Mouse (Mus musculus) adrenal gland, postnatal 4 days (tissue): Measurements from ENCODE around the gene Cd276. TPM values are rescaled to one million over a fixed set of nuclear protein-coding genes. Genes with fewer than 3 reads are reported as not detected.

Source experiments
- DNase-seq, 2 experiments: peaks; one replicate each; pipeline ENCODE4 v3.0.0; 2021 to 2022; ENCODE audit warnings: low spot score in 2 of 2, mixed read lengths in 2 of 2
- total RNA-seq, 2 experiments: library from RNA; stranded (reverse); gene quantifications; 2 replicates each; pipeline ENCODE4 v1.2.3; 2021

The Cd276 gene
- total RNA-seq, 2 experiments from 2014 or later: 35.3 to 37.2 TPM

DNA sequence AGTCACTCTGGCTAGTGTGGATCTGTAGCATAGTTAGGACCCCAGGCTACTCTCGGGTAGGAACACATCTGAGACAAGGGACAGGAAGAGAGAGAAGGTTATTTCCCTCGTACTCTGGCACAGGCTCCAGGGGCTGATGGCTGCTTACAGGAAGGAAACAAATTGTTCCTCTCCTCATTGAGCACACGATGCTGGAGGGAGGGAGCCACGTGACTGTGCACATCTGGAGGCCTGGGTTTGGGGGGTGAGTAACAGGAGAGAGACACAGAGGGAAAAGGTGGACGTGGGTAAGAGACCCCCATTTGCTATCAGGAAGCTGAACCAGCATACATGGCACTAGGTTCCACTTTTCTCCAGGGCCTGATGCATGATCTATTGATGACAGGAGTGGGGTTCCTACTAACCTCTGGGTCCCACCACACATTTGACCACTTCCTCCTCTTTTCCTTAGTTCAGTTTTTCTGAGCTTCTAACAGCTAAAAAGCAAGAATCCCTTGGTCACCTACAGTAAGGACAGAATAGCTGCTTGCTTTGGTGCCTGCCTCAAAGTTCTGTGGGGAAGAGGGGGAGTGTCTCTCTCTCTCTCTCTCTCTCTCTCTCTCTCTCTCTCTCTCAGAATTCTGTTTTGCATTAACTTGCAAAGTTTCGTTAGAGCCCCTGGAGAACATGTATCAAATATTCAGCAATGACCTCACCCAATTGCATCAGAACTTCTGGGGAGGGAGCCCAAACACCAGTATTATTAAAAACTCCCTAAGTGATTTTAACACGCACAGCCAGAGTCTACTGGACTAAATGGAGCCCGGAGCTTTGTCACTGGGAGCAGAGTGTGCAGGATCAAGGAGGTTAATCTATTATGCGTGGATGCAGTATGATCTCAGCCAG lies 37.1 kb downstream of the Cd276 start:
- no peak for DNase-seq

DNA sequence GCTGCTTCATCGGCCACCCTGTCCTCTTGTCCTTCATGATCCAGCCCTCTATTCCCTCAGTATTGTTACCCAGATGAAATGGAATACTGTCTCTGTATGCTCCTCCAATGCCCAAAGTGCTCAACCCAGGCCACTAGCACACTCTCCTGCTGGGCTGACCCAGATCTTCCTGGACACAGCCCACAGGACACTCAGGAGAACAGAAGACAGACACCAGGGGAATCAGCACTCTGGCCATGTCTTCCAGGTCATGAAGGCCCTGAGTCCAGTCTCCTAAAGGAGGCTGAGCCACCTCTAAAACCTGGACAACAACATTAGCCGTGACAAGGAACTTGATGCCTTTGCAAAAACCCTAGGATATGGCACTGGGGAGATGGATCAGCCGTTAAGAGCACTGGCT lies 38.8 kb downstream of the Cd276 start:
- DNase-seq: no peak

DNA sequence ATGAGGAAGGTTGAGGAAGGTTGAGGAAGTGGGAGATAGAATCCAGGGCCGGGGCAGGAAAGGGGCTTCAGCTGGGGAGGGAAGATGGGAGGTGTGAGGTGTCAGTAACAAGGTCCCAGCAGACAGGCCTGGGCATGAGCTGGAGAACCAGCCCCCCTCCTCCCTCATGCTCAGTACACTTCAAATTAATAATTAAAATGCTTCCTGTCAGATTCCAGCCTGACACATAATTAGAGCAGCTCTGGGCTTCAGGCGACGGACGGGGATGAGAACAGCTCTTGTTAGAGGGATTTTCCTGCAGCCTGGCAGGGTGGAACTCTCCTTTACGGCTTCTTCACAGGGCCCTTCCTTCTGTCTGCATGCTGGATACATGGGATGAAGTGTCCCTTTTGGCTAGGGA lies 41.5 kb downstream of the Cd276 start:
- no peak for DNase-seq

DNA sequence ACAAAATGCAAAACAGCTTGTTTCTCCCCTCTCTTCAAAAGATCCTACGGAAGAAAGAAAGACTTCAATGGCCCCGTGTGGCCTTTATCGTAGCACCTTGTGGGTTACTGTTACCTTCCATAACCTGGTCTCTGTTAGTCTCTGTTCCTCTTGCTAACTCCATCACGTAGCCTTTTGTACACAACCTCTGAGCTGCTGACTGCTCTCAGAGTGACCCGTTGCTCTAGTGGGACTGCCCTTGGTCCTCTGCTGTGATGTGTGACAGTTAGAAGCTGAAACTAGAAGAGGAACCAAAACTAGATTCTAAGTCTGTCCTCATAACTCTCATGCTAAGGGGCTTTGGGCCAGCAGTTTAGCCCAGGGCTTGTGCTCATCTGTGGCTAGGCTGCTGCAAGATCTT lies 44.8 kb downstream of the Cd276 start:
- DNase-seq: no peak

DNA sequence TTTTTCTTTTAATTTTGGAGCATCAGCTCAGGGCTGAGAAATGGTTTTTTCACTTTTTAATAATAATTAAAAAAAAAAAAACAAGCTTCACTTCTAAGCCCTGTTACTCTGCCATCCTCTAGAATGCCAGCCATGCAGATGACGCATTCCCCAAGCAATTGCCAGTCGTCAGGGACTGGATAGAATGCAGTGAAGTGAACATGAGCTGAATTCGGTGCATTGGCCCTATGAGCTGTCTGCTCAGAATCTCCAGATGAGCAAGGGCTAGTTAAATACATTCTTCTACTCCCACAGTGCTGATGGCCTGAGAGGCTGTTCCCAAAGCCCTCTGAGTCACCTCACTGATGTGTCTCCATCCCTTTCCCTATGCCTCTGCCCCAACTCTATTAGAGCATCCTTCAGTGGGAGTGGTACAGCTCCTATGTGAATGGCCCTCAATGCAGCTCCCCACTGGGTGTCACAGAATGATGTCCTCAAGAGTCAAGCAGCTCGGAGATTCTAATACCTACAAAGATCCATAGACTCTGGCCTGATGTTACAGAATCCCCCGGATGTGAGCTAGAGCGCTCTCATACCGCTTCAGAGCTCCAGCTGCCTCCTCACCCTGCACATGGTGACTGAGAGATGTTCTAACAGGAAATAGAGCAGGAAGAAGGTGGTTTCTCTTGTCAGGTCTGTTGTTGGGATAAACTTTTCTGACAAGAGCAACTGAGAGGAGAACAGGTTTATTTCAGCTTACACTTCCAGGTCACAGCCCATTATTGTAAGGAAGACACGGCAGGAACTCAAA lies 47.8 kb downstream of the Cd276 start:
- DNase-seq: no peak

DNA sequence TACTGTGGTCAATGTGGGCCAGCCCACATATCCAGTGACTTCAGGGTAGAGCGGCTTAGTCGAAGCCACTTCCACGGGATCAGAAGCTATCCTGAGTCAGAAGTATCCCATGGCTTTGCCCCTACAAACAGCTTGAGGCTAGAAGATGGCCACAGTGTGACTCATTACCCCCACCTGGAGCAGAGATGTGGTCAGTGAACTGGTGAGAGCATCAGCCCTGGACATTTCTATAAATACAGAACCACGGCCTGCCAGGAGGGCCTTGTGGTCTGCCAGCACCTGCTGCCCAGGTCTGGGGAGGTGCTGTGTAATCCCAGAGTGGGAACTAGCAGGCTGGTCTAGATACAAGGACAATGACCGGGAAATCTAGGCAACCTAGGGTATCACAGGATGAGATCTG lies 54.3 kb downstream of the Cd276 start:
- no peak for DNase-seq

DNA sequence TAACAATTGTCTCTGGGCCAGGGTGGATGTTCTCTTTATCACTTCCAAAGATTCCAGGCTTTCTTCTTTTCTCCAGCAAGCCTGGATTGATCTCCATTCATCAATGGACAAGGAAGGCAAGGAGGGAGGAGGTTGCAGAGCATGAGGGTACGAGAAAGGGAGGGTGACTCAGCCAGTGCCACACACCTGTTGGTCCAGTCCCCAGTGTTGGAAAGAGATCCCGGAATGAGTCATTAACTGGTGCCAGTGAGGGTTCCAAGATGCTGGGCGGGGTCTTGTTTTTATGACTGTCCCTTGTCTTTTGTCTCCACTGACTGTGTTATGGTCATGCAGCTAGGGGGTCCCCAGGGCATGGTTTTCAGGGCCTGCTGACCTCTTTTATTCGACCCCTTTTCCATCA lies 57.3 kb downstream of the Cd276 start:
- no peak for DNase-seq

DNA sequence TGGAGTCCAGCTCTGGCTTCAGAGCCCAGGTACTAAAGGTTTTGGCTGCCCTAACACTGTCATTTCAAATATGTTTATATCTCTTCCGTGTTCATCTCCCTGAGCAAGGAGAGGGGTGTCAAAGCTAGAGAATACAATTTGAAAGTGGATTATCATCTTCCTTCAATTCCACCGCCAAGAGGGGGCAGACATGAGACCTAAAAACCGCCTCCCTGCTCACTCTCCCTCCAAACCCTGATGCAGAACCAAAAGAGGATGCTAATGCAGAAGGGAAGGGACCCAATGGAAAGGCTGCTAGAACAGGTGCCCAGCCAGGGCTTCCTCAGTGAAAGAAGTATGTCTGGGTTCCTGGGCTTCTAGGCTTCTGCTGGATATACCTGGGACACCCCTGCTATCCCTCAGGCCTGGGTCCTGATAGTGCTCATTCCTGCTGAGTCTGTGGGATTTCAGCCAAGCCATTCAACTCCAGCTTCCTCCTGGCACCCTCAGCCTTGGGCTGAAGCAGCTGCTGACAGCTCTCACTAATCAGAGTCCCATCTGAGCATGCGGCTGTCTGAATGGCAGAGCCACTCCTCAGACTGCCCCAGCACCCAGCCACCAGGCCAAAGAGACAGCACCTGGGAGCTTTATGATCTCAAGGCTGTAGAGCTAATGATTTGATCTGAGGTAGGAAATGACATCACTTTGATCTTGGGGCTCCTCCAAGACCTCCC lies 58.6 kb downstream of the Cd276 start:
- DNase-seq: no peak

DNA sequence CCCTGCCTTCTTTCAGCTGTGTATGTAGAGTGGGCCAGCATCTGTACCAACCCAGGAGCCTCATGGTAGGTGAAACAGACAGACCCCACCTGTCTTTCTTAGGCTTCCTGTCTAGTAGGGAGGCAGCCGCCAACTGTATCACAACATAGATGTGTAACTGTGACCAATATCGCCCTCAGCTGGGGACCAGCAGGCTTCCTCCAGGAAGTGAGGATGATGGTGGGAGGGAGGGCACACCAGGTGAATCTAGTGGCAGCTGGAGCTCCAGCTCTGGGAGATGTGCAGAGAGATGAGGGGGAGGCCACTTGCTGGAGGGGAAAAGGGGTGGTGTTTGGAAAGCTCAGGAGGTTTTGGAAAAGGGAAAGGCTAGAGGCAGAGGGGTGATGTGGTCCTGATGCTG lies 60.2 kb downstream of the Cd276 start:
- DNase-seq: no peak

DNA sequence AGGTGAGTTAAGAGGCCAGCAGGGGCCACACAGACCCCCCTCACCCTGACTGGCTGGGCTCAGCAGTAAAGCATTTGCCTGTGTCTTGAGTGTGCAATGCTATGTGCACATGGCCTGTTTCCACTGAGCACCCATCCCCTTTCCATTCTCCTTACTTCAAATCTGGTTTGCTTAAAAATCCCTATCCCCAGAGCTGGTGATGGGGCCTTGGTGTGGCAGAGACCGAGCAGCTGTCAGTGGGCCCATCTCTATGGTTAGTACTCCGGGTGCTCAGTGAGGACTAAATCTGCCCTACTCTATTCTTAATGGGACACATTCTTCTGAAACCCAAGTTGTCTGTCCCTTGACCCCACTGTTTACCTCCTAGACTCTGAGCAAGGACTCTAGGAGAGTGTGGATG lies 64.8 kb downstream of the Cd276 start:
- no peak for DNase-seq

DNA sequence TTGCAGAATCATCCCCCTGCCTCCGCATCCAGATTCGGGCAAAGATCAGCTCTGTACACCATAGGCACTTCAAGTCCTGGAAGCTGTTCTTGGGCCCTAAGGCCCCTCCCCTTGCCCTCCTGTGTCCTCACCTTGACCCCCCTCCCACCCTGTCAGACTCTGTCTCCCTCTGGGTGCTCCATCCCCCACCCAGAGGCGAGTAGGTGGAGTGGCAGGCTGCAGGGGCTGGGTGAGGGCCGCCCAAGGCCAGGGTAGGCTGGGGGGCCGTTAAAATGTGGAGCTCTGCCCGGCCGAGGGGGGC lies 65.4 kb downstream of the Cd276 start:
- DNase-seq: no peak

DNA sequence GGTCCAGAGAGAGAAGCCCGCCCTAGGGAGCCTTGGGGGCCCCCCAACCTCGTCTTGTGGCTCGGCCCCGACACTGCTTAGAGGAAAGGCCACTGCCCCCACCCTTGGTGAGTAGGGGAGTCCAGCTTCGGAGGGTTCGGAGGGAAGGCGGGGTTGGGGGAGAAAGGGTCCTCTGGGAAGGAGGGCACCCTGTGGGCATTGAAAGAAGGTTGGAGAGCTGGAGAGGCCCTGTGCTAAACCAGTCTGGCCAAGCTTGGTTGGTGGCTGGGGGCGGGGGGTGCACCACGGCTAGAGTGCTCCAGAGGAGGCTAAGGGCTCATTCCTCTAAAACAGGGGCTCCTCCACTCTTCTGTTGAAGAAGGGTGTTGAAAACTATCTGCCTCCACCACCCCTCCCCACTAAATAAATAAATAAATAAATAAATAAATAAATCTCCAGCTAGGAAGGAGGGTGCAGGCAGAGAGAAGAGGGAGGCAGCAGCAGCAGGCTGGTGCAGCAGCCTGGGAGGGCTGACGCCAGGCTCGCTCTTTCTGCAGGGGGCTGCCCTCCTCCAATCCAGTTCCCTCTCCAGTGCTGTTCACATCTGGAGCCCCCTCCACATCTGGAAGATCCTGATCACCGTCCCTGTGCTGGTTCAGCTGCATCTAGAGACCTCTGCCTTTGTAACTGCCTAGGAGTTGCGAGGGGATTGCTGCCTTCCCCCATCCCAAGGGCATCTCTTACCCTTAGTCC lies 65.9 kb downstream of the Cd276 start:
- DNase-seq: no peak

DNA sequence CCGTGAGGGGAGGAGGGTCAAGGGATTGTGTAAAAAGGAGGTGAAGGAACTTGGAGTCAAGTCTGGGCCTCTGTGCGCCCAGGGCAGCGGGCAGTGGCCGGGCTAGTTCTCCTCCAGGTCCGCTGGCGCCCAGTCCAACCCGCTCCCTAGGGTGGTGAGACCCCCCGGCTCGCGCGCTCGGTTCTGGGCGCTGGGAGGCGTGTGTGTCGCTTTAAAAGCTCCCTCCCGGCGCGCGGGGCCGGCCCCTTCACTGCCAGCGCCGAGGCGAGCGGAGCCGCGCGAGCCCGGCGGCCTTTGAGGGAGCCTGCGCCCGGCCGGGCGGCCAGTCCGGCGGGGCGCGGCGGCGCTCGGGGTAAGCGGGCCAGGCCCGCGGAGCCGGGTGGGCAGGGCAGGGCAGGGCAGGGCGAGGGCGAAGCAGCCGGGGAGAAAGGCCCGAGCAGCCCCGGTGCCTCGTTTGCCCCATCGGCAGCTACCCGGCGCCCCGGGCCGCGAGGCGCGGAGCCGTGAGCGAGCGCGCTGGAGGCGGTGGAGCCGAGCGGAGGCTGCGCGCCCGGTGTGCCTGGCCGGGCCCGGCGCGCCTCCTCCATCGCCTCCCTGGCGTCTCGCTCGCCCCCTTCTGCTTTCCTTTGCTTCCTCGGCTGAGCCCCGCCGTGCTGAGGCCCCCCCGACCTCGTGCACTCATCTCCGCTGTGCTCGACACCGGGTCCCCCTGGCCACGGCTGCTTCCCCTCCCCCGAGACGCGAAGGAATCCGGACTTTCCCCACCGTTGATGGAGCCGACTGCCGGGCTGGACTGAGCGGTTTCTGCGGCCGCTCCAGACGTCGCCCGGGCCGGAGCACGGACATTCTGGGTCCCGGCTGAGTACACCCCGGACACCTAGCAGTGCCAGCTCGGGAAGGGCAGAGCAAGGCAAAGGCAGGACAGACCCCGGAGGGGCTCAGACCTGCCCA lies 67.1 kb downstream of the Cd276 start, which contains the start of gene Insyn1:
Gene Insyn1 (plus strand): TSS at position 753 of the 951 bp plus-strand sequence.
- peak; percentile 21 to 34 for DNase-seq

DNA sequence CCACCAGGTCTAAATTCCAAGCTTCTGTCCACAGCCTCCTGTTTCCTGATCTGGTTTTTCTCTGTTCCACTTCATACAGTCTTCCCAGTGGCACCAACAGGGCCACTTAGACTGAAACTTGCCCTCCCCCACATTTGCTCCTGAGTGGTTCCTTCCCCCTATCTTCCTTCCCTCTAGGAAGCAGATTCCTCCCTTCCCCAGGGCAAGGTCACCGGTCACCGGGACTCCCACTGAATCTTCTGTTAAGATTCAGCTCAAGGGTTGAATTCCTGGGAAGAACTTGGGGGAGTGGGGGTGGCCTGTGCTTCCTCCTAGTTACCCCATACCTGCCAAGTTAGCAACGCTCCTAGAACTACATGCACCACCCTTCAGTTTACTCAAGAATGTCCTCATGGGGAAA lies 68.2 kb downstream of the Cd276 start:
- no peak for DNase-seq

Other genes starting within 250 kb of the Cd276 start
- 10 to 100 TPM; 57.7 to 60.2 TPM for gene Loxl1, start 242.3 kb downstream of the Cd276 start, total RNA-seq
- not detected for gene Tbc1d21, start 185.0 kb downstream of the Cd276 start, total RNA-seq
- 10 to 100 TPM; 13.1 to 14.5 TPM for gene Insyn1, start 66.8 kb downstream of the Cd276 start, total RNA-seq
- 100 to 1,000 TPM; 179 to 186 TPM for gene Nptn, start 26.8 kb upstream of the Cd276 start, total RNA-seq
- gene Rec114, start 188.5 kb upstream of the Cd276 start, total RNA-seq: 1 to 10 TPM; 3.2 to 4.3 TPM